Mouse (Mus musculus): ENCODE data around the gene Rorb.

- TF ChIP-seq CTCF (IDR thresholded peaks at IDR 0.05; ENCODE audit: low read depth) (no peak), EP300 (IDR thresholded peaks at IDR 0.05; ENCODE audit: low read depth) (no peak)
Observed at GRCm38 (mm10) chr19:18945265-18945664, 165.7 kb downstream of the Rorb start.
